Mouse (Mus musculus): Measurements from ENCODE around the gene Gxylt1.
A peak's percentile ranks its signal among the peaks of the same experiment; 100 is the strongest.

Gene Gxylt1

DNA sequence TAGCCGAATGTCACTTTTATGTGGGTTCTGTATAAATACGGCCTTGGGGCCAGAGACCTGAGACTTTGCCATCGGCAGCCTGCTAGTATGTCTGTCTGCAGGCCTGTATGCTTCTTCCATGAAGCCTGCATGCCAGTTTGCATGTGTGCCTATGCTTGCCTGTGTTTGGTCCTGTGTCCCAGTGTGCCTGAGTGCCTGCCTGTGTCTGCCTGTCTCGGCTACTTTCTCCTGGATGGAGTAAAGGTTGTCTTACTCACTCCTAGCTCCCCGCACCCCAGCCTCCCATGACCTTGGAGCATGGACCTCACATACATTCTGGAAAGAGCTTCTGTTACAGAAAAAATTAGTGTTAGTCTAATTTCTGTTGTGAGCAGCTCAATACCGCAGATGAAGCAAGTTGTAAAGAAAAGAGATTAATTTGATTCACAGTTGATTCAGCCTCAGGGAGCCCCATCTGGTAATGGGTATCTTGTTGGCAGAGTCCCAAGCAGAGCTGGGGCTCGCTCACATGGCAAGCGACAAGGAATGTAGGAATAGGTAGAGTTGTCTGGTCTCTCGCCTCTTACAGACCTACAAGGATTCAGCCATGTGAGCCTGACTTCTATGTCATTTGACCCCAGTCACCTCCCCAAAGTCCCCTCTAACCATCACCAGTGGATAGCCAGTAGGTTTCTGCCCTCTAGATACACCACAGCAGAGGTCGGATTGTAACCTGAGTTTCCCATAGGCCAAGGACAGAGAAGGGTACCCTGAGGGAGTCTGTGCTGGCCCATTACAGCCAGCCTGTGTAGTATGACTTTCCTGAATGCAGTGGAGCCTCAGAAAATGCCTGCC is 47.8 kb downstream of the Gxylt1 start:
- TF ChIP-seq CTCF (conservative IDR thresholded peaks at IDR 0.05; ENCODE audit: low read length) (no peak), NANOG (IDR thresholded peaks at IDR 0.05; ENCODE audit: borderline replicate concordance, low read length) (no peak), POU5F1 (IDR thresholded peaks at IDR 0.05; ENCODE audit: borderline replicate concordance, low read length) (no peak)
- Histone ChIP-seq H3K4me3 (replicated peaks; ENCODE audit: low read length) (no peak overlapping the region), H3K27me3 (ENCODE audit: insufficient read depth, low read length) (peaks cover 3% of the 10 kb centered on the region; the same call in 1 of the 2 replicates), H3K4me1 (replicated peaks; ENCODE audit: low read depth, low read length) (peaks cover 5% of the 10 kb centered on the region), H3K9me3 (ENCODE audit: low read length) (no peaks in the 10 kb centered on the region), H3K36me3 (ENCODE audit: insufficient read depth, low read length) (no peaks in the 10 kb centered on the region)

DNA sequence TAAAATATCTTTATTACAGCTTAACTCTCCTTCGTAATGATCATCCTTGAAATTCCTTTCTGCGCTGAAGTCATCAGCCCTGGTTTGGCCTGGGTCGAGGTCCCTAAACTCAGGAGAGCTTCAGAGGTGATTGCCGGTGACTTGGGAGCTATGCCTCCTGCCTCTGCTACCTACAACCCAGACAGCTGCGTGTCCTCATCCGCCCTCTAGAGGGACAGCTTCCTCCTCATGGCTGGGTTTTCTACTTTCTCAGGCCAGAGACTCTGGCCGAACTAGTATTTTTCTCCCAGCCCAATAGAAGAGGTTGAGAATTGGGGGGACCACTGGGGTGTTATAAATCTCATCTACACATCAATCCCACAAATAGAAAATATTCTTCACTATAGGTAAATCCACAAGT is 52.5 kb downstream of the Gxylt1 start:
- Histone ChIP-seq H3K27me3 (ENCODE audit: insufficient read depth, low read length) (peaks cover 8% of the 10 kb centered on the region; the same call in 1 of the 2 replicates), H3K4me3 (replicated peaks; ENCODE audit: low read length) (no peak overlapping the region), H3K36me3 (ENCODE audit: insufficient read depth, low read length) (no peaks in the 10 kb centered on the region), H3K9me3 (ENCODE audit: low read length) (no peaks in the 10 kb centered on the region), H3K4me1 (replicated peaks; ENCODE audit: low read depth, low read length) (peaks cover 3% of the 10 kb centered on the region)
- TF ChIP-seq CTCF (conservative IDR thresholded peaks at IDR 0.05; ENCODE audit: low read length) = peak; percentile 34
- TF ChIP-seq POU5F1 (IDR thresholded peaks at IDR 0.05; ENCODE audit: borderline replicate concordance, low read length) = no peak

GRCm38 (mm10) chr15:93212617-93213016 is 62.4 kb downstream of the Gxylt1 start:
- H3K36me3 ChIP-seq (ENCODE audit: insufficient read depth, low read length) = no peaks in the 10 kb centered on the region
- TF ChIP-seq CTCF (conservative IDR thresholded peaks at IDR 0.05; ENCODE audit: low read length) (no peak), POU5F1 (IDR thresholded peaks at IDR 0.05; ENCODE audit: borderline replicate concordance, low read length) (no peak), NANOG (IDR thresholded peaks at IDR 0.05; ENCODE audit: borderline replicate concordance, low read length) (no peak)
- no peaks in the 10 kb centered on the region for H3K9me3 ChIP-seq (ENCODE audit: low read length)
- peaks cover 15% of the 10 kb centered on the region for H3K27me3 ChIP-seq (ENCODE audit: insufficient read depth, low read length)
- H3K4me1 ChIP-seq (replicated peaks; ENCODE audit: low read depth, low read length) = peaks cover 9% of the 10 kb centered on the region
- no peak overlapping the region for H3K4me3 ChIP-seq (replicated peaks; ENCODE audit: low read length)

DNA sequence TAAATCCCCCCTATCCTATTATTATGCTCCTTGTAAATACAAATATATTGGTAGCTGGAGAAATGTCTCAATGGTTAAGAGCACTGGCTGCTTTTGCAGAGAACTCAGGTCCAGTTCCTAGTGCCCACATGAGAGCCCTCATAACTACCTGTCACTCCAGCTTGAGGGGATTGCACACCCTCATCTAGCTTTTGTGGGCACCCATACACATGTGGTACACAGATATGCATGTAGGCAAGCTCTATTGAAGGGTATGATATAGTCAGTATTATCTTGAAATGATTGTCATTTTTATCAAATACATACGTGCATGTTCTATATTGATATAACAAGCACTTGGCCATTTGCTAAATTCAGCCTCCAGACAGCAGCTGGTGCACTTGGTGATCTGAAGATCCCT is 70.1 kb downstream of the Gxylt1 start:
- TF ChIP-seq NANOG (IDR thresholded peaks at IDR 0.05; ENCODE audit: borderline replicate concordance, low read length) (no peak), POU5F1 (IDR thresholded peaks at IDR 0.05; ENCODE audit: borderline replicate concordance, low read length) (no peak), CTCF (conservative IDR thresholded peaks at IDR 0.05; ENCODE audit: low read length) (no peak)
- no peaks in the 10 kb centered on the region for H3K36me3 ChIP-seq (ENCODE audit: insufficient read depth, low read length)
- no peak overlapping the region for H3K4me3 ChIP-seq (replicated peaks; ENCODE audit: low read length)

DNA sequence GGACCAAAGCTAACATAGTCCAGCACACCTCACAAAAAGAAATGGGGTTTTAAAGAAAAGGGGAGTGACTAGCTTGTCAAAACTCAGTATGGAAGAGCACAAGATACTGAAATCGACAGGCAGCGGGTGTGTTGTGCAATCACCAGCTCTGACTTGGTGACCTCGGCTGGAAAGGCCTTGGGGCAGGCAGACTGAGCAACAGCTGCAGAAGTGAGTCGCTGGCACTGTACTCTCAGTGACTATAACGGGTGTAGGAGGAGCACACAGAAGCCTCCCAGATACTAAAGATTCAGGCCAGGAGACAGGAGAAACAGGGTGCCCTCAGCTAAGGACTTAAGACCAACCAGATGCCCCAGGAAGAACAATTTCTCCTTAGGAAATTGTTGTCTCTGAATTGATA is 73.0 kb downstream of the Gxylt1 start:
- no peaks in the 10 kb centered on the region for H3K27me3 ChIP-seq (ENCODE audit: insufficient read depth, low read length)
- H3K36me3 ChIP-seq (ENCODE audit: insufficient read depth, low read length) = no peaks in the 10 kb centered on the region
- no peak for TF ChIP-seq CTCF (conservative IDR thresholded peaks at IDR 0.05; ENCODE audit: low read length)
- no peak for TF ChIP-seq POU5F1 (IDR thresholded peaks at IDR 0.05; ENCODE audit: borderline replicate concordance, low read length)
- TF ChIP-seq NANOG (IDR thresholded peaks at IDR 0.05; ENCODE audit: borderline replicate concordance, low read length) = no peak
- no peaks in the 10 kb centered on the region for H3K4me1 ChIP-seq (replicated peaks; ENCODE audit: low read depth, low read length)
- no peak overlapping the region for H3K4me3 ChIP-seq (replicated peaks; ENCODE audit: low read length)
- no peaks in the 10 kb centered on the region for H3K9me3 ChIP-seq (ENCODE audit: low read length)

More for the DNA sequence above, 70.1 kb downstream of the Gxylt1 start:
- Histone ChIP-seq H3K9me3 (ENCODE audit: low read length) (no peaks in the 10 kb centered on the region), H3K4me1 (replicated peaks; ENCODE audit: low read depth, low read length) (no peaks in the 10 kb centered on the region), H3K27me3 (ENCODE audit: insufficient read depth, low read length) (no peaks in the 10 kb centered on the region)

DNA sequence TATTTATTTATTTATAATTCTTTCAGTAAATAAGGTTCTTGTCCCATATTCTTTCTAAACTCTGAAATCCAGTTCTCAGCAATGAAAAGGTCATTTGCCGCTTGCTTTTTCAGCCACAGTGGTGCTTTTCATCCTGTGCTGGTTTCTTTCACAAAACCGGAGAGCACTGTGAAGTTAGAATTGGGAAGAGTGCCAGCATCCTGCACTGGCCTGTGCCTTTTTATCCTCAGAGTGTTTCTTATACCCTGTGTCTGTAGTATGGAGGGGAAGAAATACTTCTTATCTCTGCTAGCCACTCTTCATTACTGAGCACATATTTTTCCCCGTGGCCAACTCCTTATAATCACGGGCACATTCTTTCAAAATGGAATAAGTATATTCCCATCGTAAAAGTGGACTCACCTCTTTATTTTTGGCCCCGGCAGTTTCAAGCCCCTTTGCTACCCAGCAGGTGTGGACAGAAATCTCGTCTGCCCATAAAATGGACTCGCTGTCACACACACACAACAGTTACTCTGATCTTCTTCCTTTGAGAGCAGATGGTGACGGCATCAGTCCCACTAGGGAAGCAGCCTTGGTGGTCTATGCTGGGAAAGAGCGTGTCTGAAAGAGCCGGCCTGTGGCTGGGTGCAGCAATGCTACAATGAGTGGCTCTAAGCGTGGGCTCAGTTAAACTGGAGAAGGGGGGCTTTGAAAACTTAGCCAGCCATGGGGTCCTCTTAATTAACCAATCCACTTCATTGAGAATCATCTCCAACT is 83.4 kb downstream of the Gxylt1 start:
- TF ChIP-seq POU5F1 (IDR thresholded peaks at IDR 0.05; ENCODE audit: borderline replicate concordance, low read length) = no peak
- TF ChIP-seq NANOG (IDR thresholded peaks at IDR 0.05; ENCODE audit: borderline replicate concordance, low read length) = no peak
- no peak for TF ChIP-seq CTCF (conservative IDR thresholded peaks at IDR 0.05; ENCODE audit: low read length)
- H3K27me3 ChIP-seq (ENCODE audit: insufficient read depth, low read length) = no peaks in the 10 kb centered on the region
- H3K36me3 ChIP-seq (ENCODE audit: insufficient read depth, low read length) = no peaks in the 10 kb centered on the region
- H3K4me3 ChIP-seq (replicated peaks; ENCODE audit: low read length) = no peak overlapping the region
- no peaks in the 10 kb centered on the region for H3K4me1 ChIP-seq (replicated peaks; ENCODE audit: low read depth, low read length)
- peaks cover 46% of the 10 kb centered on the region for H3K9me3 ChIP-seq (ENCODE audit: low read length)

Measured in E14TG2a.4 (cell line).